Mouse (Mus musculus) adrenal gland, postnatal 0 days (tissue): ENCODE results near the gene Eogt. TPM values are rescaled to one million over a fixed set of nuclear protein-coding genes. Genes with fewer than 3 reads are reported as not detected.

Experiments
- polyA plus RNA-seq: library from polyadenylated mRNA; unstranded; fragments of >200 nt; fragmentation: Nextera tagmentation; extraction: Ambion mirVana; gene quantifications from 2 replicates; pipeline ENCODE4 v1.2.1, GENCODE M21; 2015

Eogt gene
- polyA plus RNA-seq: 10.1 and 20.1 TPM in 2 replicates

GRCm38 (mm10) chr6:97148383-97149251 lies at the start of gene Eogt:
Gene Eogt (minus strand): TSS chr6:97149182.

GRCm38 (mm10) chr6:97178491-97179366 lies 29.7 kb upstream of the Eogt start, which contains the start of gene Tmf1:
Gene Tmf1 (minus strand): TSS chr6:97179122.

GRCm38 (mm10) chr6:97060074-97060681 lies 88.8 kb downstream of the Eogt start, which contains the start of gene Fam19a4:
Gene Fam19a4 (minus strand): TSS chr6:97060413.

Other genes starting within 250 kb of the Eogt start
- 0.33 and 0.85 TPM in 2 replicates for gene Fam19a4, start 88.8 kb downstream of the Eogt start, polyA plus RNA-seq
- gene Tmf1, start 29.9 kb upstream of the Eogt start, polyA plus RNA-seq: 25.9 and 36.4 TPM in 2 replicates
- 38.6 and 44.7 TPM in 2 replicates for gene Uba3, start 56.5 kb upstream of the Eogt start, polyA plus RNA-seq
- gene Arl6ip5, start 61.5 kb upstream of the Eogt start, polyA plus RNA-seq: 94.1 and 103 TPM in 2 replicates
- 0.16 and 0.36 TPM in 2 replicates for gene Lmod3, start 103.6 kb upstream of the Eogt start, polyA plus RNA-seq